Mouse (Mus musculus) liver, postnatal 0 days (tissue): Measurements from ENCODE around the gene Srsf3. TPM values are rescaled to one million over a fixed set of nuclear protein-coding genes. Genes with fewer than 3 reads are reported as not detected.

ENCODE experiments used
- ATAC-seq: fragments of 200-750 bp; cut with Nextera tagmentation; 2 replicates; pipeline ENCODE4 v1.8.0; 2017; ENCODE audit warnings: mild to moderate bottlenecking, moderate library complexity
- DNase-seq: peaks from one replicate; pipeline ENCODE4 v3.0.0-alpha.2; 2016
- H3K27ac ChIP-seq: fragments of 300-500 bp; sonication (generic); 2 replicates; pipeline ENCODE4 v1.5.1; 2014; ENCODE audit warnings: antibody characterized with exemption, moderate library complexity, mild to moderate bottlenecking, low read depth
- H3K27me3 ChIP-seq: fragments of 300-500 bp; sonication (generic); 2 replicates; pipeline ENCODE4 v1.6.1; 2014; ENCODE audit warnings: low read length, control low read depth, mixed read lengths; ENCODE audit not compliant: insufficient read depth
- H3K36me3 ChIP-seq: fragments of 300-500 bp; sonication (generic); replicated peaks from 2 replicates; pipeline ENCODE4 v1.6.1; 2014; ENCODE audit warnings: mild to moderate bottlenecking, control low read depth, low read length, moderate library complexity, mixed read lengths; ENCODE audit not compliant: insufficient read depth
- H3K4me1 ChIP-seq: fragments of 300-500 bp; sonication (generic); 2 replicates; pipeline ENCODE4 v1.6.1; 2014; ENCODE audit warnings: antibody characterized with exemption, mild to moderate bottlenecking, control low read depth; ENCODE audit not compliant: insufficient read depth
- H3K4me2 ChIP-seq: fragments of 300-500 bp; sonication (generic); 2 replicates; pipeline ENCODE4 v1.6.1; 2014; ENCODE audit warnings: low read depth, mild to moderate bottlenecking, low read length, moderate library complexity, mixed read lengths
- H3K4me3 ChIP-seq: fragments of 300-500 bp; sonication (generic); 2 replicates; pipeline ENCODE4 v1.5.1; 2014; ENCODE audit warnings: low read depth, low read length
- H3K9ac ChIP-seq: fragments of 300-500 bp; sonication (generic); replicated peaks from 2 replicates; pipeline ENCODE4 v1.6.1; 2014; ENCODE audit warnings: mild to moderate bottlenecking, moderate library complexity
- H3K9me3 ChIP-seq: fragments of 300-500 bp; sonication (generic); 2 replicates; pipeline ENCODE4 v1.6.1; 2016; ENCODE audit warnings: mild to moderate bottlenecking, control low read depth, low read length, mixed read lengths
- CTCF ChIP-seq: sonication (generic); IDR thresholded peaks from 2 replicates; pipeline ENCODE4 v1.5.1; 2016; ENCODE audit warnings: antibody characterized with exemption, low read depth
- EP300 ChIP-seq: IDR thresholded peaks from 2 replicates; pipeline ENCODE4 v1.6.1; 2016; ENCODE audit warnings: antibody characterized with exemption, low read depth, mild to moderate bottlenecking
- WGBS: fragments of 180-500 bp; shearing (Covaris S2); extraction: QIAGEN DNeasy Blood & Tissue Kit; methylation state at CpG from one replicate; pipeline ENCODE4 v1.1.7; 2014; ENCODE audit not compliant: insufficient replicate concordance; 5-methylcytosine and 5-hydroxymethylcytosine counted together
- polyA plus RNA-seq: library from polyadenylated mRNA; unstranded; fragments of >200 nt; fragmentation: Nextera tagmentation; extraction: Ambion mirVana; gene quantifications from 2 replicates; pipeline ENCODE4 v1.2.1, GENCODE M21; 2015

Gene Srsf3
- polyA plus RNA-seq, 1 experiment from 2014 or later: 163 TPM

DNA sequence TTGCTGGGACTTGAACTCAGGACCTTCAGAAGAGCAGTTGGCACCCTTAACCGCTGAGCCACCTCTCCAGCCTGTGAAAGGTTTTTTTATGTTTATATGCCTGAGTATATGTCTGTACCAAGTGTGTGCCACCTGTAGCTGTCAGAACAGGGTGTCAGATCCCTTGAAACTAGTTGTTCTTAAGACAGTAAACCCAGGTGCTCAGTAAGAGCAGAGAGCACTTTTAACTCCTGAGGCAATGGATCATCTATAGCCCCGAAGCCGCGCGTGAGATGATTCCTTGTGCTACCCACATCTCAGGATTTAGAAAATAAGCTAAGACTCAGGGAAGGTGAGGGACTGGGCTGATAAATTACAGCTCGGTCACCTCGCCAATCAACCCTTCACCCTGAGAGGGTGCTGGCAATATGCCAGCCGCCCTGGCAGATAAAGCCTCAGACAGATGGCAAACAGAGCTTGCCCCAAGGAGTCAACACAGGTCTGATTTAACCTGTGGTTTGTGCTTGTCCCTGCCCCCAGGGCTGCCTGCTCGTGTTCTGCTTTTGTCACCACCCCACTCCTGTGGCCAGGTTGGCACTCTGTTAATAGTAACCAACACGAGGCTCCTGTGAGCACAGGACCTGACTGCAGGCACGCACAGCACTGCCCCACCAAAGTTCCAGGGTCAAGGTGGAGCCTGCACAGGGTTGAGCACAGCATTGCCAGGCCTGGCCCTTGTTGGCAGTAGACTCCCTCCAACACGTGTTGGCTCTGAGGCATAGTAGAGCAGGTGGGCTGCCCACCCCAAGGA is 13.5 kb downstream of the Srsf3 start:
- Histone ChIP-seq H3K4me1 (peaks cover 26% of the 10 kb centered on the region), H3K27ac (peak overlapping the region; percentile 66)
- DNase-seq: peak; percentile 75

DNA sequence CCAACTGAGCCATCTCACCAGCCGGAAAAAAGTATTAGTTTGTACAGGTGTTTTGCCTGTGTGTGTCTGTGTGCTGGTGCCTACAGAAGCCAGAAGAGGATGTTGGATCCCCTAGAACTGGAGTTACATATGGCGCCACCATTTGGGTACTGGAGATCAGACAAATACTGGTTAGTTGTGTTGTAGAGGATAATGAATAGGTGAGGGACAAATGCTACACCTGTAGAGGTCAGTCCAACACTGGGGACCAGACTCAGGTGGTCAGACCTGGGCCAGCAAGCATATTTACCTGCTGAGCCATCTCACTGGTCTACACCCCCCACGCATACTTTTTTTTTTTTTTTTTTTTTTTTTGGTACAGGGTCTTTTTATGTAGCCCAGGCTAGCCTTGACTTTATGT is 14.4 kb downstream of the Srsf3 start:
- H3K9ac ChIP-seq: no peak overlapping the region
- 90% methylated on average over 3 of the region's 3 CpGs for WGBS
- peaks cover 28% of the 10 kb centered on the region for H3K4me1 ChIP-seq
- DNase-seq (no peak), ATAC-seq (no peak)
- no peaks in the 10 kb centered on the region for H3K9me3 ChIP-seq
- no peak overlapping the region for H3K4me2 ChIP-seq
- no peak for TF ChIP-seq EP300
- no peak for TF ChIP-seq CTCF
- no peak overlapping the region for H3K27ac ChIP-seq
- H3K36me3 ChIP-seq: peaks cover 52% of the 10 kb centered on the region
- H3K4me3 ChIP-seq: no peak overlapping the region
- no peaks in the 10 kb centered on the region for H3K27me3 ChIP-seq

More for the DNA sequence above, 13.5 kb downstream of the Srsf3 start:
- H3K9ac ChIP-seq: no peak overlapping the region
- no peak overlapping the region for H3K4me2 ChIP-seq
- no peak for TF ChIP-seq EP300
- no peak for TF ChIP-seq CTCF
- no peak overlapping the region for H3K4me3 ChIP-seq
- 57% methylated on average over 12 of the region's 12 CpGs for WGBS
- no peaks in the 10 kb centered on the region for H3K9me3 ChIP-seq
- peaks cover 54% of the 10 kb centered on the region for H3K36me3 ChIP-seq
- no peaks in the 10 kb centered on the region for H3K27me3 ChIP-seq
- peak; percentile 68 for ATAC-seq

DNA sequence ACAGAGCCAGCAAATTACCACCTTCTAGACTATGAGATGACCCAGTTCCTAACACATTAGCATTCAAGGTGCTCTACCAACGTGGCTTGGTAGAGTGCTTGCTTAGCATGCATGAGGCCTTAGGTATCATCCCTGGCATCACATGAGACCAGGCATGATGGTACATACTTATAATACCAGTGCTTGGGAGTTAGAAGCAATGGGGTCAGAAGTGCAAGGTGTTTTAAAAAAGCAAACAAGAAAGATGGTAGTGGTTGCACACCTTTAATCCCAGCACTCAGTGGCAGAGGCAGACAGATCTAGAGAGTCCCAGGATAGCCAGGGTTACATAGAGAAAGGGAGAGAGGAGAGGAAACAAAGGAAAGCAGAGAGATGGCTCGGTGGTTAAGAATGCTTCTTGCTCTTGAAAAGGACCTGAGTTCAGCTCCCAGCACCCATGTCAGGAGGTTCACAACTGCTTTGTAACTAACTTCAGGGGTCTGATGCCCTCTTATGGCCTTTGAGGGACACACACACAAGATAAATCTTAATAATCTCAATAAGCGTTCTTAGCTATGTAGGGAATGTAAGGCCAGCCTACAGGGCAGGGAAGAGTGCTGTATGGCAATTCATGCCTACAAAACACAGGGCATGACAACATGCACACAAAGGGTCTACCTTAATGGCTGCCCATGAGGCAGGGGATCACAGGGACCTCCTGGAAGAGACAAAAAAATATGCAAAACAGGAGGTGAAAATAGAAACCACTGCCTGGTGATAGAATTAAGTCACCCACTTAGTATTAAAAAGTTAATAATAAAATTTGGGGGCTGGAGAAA is 15.5 kb downstream of the Srsf3 start:
- Histone ChIP-seq H3K4me2 (no peak overlapping the region), H3K9me3 (no peaks in the 10 kb centered on the region), H3K27me3 (no peaks in the 10 kb centered on the region), H3K9ac (no peak overlapping the region), H3K36me3 (peaks cover 46% of the 10 kb centered on the region), H3K4me1 (peaks cover 28% of the 10 kb centered on the region), H3K4me3 (no peak overlapping the region), H3K27ac (no peak overlapping the region)
- TF ChIP-seq EP300: no peak
- peak; percentile 33; the same call in 1 of the 2 replicates for TF ChIP-seq CTCF
- 75% methylated on average over 3 of the region's 3 CpGs for WGBS
- DNase-seq (no peak), ATAC-seq (no peak)

DNA sequence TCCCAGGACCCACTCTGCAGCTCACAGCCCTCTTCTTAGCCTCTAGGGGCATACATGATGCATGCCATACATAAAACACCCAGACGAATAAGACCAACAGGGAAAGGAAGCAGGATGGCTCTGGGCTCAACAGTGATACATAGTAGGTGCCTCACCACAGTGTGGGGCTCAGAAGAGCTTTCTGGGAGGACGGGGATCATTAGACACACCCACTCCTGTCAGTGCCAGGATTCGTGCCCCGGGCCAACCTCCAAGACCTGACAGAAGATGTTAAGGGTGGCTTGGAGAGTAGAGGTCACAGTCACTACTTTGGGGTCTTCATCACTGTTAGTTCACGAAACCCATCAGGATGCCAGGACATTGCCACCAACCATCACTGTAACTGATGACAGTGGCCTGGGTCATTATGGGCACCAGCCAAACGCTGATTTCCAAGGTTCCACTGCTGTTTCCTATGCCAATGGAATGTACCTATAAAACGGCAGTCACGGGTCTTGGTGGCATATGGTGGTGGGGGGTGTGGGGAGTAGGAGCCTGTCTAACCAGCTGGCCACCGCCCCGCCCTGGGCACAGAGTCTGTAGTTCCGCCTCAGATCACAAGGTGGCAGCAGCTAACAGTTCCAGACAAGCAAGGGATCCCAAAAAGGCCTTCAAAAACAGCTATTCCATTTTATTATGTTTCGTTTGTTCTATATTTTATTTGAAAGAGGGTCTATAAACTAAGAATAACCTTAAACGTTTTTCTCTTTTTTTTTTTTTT is 16.5 kb downstream of the Srsf3 start:
- no peak overlapping the region for H3K4me3 ChIP-seq
- no peaks in the 10 kb centered on the region for H3K9me3 ChIP-seq
- ATAC-seq: 0 out of 2 replicates have a peak, but pooled peaks have one; percentile 17
- peaks cover 28% of the 10 kb centered on the region for H3K4me1 ChIP-seq
- no peak for TF ChIP-seq EP300
- peak; percentile 88 for TF ChIP-seq CTCF
- DNase-seq: peak; percentile 88
- H3K27ac ChIP-seq: no peak overlapping the region
- peaks cover 36% of the 10 kb centered on the region for H3K36me3 ChIP-seq
- no peak overlapping the region for H3K9ac ChIP-seq
- no peak overlapping the region for H3K4me2 ChIP-seq
- no peaks in the 10 kb centered on the region for H3K27me3 ChIP-seq
- WGBS: 19% methylated on average over 13 of the region's 13 CpGs

DNA sequence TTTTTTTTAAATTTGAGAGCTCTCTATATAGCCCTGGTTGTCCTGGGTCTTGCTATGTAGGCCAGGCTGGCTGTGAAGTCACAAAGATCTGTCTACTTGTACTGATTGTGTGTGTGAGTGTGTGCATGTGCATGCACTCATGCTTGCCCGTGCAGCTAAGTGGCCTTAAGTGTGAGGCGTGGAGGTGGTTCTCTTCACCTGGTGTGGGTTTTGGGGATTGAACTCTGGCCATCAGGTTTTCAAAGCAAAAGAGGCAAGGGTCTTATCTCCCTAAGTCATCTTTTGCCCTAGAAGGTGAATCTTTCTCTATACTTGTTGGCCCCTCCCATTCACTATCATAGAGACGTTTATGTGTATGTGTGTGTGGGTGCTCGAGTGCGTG is 17.1 kb downstream of the Srsf3 start:
- ATAC-seq (no peak), DNase-seq (no peak)
- Histone ChIP-seq H3K4me3 (no peak overlapping the region), H3K9ac (no peak overlapping the region), H3K9me3 (no peaks in the 10 kb centered on the region), H3K36me3 (peaks cover 31% of the 10 kb centered on the region), H3K4me1 (peaks cover 30% of the 10 kb centered on the region), H3K27ac (no peak overlapping the region), H3K4me2 (peak overlapping the region; percentile 54; the same call in 1 of the 2 replicates), H3K27me3 (no peaks in the 10 kb centered on the region)
- TF ChIP-seq EP300 (no peak), CTCF (no peak)
- WGBS: 60% methylated on average over 5 of the region's 5 CpGs
